Mouse (Mus musculus) lung, postnatal 0 days (tissue): ENCODE results near the gene Atp6v1e2.
A peak's percentile ranks its signal among the peaks of the same experiment; 100 is the strongest.

Experiments used
- CTCF ChIP-seq: IDR thresholded peaks from 2 replicates; pipeline ENCODE4 v1.5.1; 2016; ENCODE audit warnings: antibody characterized with exemption, mild to moderate bottlenecking
- EP300 ChIP-seq: IDR thresholded peaks from 2 replicates; pipeline ENCODE4 v1.6.1; 2016; ENCODE audit warnings: antibody characterized with exemption, mild to moderate bottlenecking, control low read depth

GRCm38 (mm10) chr17:86966040-86966439 is 18.3 kb upstream of the Atp6v1e2 start:
- TF ChIP-seq CTCF (0 out of 2 replicates have a peak, but pooled peaks have one; percentile 2), EP300 (no peak)
